ENCODE assay signal across 41 mouse cellular contexts in the genomic region with DNA sequence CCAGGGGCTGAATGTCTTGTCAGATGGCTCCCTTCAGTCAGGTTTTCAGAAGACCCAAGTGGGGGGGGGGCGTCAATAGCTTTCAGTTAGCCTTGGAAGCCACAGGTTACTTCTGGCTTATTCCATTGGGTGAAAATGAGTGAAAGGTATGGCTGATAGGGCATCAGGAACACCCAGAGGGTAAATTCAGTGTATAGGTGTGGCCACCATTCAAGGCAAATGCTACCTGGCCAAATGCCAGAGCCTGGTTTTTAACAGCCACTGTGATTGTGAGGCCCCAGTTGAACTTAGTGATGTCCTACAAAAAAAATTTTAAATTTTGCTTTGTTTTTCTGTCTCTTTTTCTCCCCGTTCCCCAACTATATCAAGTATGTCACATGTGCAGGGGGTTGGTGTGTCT. TPM values are rescaled to one million over a fixed set of nuclear protein-coding genes. Genes with fewer than 3 reads are reported as not detected.
"Had no signal": no experiment of that assay in that cellular context is flagged by ENCODE, and none has a peak within 500 bp of the region (broad histone marks: within the 10 kb centered on the region; RNA-seq: fewer than 3 reads in every experiment).

No protein-coding gene starts in this region.

- H3K4me1 ChIP-seq: limb, embryonic 12.5 days; limb, embryonic 13.5 days; limb, embryonic 15.5 days; liver, embryonic 12.5 days; liver, embryonic 13.5 days; liver, embryonic 15.5 days; megakaryocyte, embryonic 14.5 days; midbrain, embryonic 10.5 days; midbrain, embryonic 12.5 days; midbrain, embryonic 13.5 days; midbrain, embryonic 15.5 days had no signal

- H3K4me3 ChIP-seq: left cerebral cortex, adult 2 months; limb, embryonic 10.5 days; limb, embryonic 12.5 days; limb, embryonic 13.5 days; limb, embryonic 15.5 days; liver, embryonic 12.5 days; liver, embryonic 13.5 days; liver, embryonic 15.5 days; lung, embryonic 15.5 days; megakaryocyte, embryonic 14.5 days; midbrain, embryonic 10.5 days; midbrain, embryonic 12.5 days; midbrain, embryonic 13.5 days; midbrain, embryonic 15.5 days; myocyte had no signal

- H3K4me2 ChIP-seq: limb, embryonic 12.5 days; limb, embryonic 13.5 days; limb, embryonic 15.5 days; liver, embryonic 11.5 days; liver, embryonic 12.5 days; liver, embryonic 13.5 days; liver, embryonic 15.5 days; lung, embryonic 14.5 days; lung, embryonic 15.5 days; midbrain, embryonic 12.5 days; midbrain, embryonic 13.5 days; midbrain, embryonic 15.5 days had no signal

- H3K36me3 ChIP-seq: limb, embryonic 10.5 days; limb, embryonic 12.5 days; limb, embryonic 13.5 days; limb, embryonic 15.5 days; liver, embryonic 12.5 days; liver, embryonic 13.5 days; liver, embryonic 15.5 days; lung, embryonic 15.5 days; midbrain, embryonic 10.5 days; midbrain, embryonic 12.5 days; midbrain, embryonic 13.5 days; midbrain, embryonic 15.5 days had no signal

- DNase-seq: left cerebral cortex, postnatal 4 days; liver; liver, embryonic 13.5 days; liver, postnatal 0 days; lung, adult 18-20 months; lung, adult 2 months; lung, embryonic 14.5 days; lung, postnatal 10 days; lung, postnatal 14 days; lung, postnatal 36 days; lung, postnatal 4 days had no signal

- H3K9ac ChIP-seq: limb, embryonic 12.5 days; limb, embryonic 13.5 days; limb, embryonic 15.5 days; liver, embryonic 12.5 days; liver, embryonic 13.5 days; liver, embryonic 14.5 days; liver, embryonic 15.5 days; liver, postnatal 0 days; lung, embryonic 14.5 days; lung, embryonic 15.5 days; midbrain, embryonic 12.5 days; midbrain, embryonic 13.5 days; midbrain, embryonic 15.5 days had no signal

- H3K27ac ChIP-seq: left cerebral cortex, adult 2 months; limb, embryonic 10.5 days; limb, embryonic 12.5 days; limb, embryonic 13.5 days; limb, embryonic 15.5 days; liver, embryonic 12.5 days; liver, embryonic 13.5 days; liver, embryonic 14.5 days; liver, embryonic 15.5 days; lung, embryonic 15.5 days; macrophage; midbrain, embryonic 10.5 days; midbrain, embryonic 12.5 days; midbrain, embryonic 13.5 days; midbrain, embryonic 15.5 days had no signal

- H3K9me3 ChIP-seq: limb, embryonic 10.5 days; limb, embryonic 12.5 days; limb, embryonic 13.5 days; limb, embryonic 15.5 days; liver, embryonic 12.5 days; liver, embryonic 13.5 days; liver, embryonic 15.5 days; lung, embryonic 15.5 days; megakaryocyte, embryonic 14.5 days; midbrain, embryonic 10.5 days; midbrain, embryonic 12.5 days; midbrain, embryonic 13.5 days; midbrain, embryonic 15.5 days had no signal

- ATAC-seq: liver, embryonic 12.5 days; liver, postnatal 0 days; midbrain, embryonic 13.5 days; midbrain, embryonic 15.5 days; midbrain, embryonic 16.5 days had no signal

RNA-seq across cellular contexts. Expression of a gene that starts 6.3 kb away (rescaled TPM):
- total RNA-seq: layer of hippocampus, postnatal 25 days; left cerebral cortex, adult 18-20 months; left cerebral cortex, adult 2 months; left cerebral cortex, adult 8-10 months; left cerebral cortex, postnatal 10 days; left cerebral cortex, postnatal 25 days; left cerebral cortex, postnatal 36 days; left cerebral cortex, postnatal 4 days; megakaryocyte progenitor cell, adult 5-6 weeks; megakaryocyte, adult 5-6 weeks; megakaryocyte-erythroid progenitor cell, adult 5-6 weeks; midbrain, postnatal 0 days; monocyte, adult 5-6 weeks had no signal
- polyA plus RNA-seq: limb, embryonic 11.5 days; macrophage; midbrain, embryonic 10.5 days; midbrain, embryonic 12.5 days; midbrain, postnatal 0 days; myocyte had no signal
